Mouse (Mus musculus): Measurements from ENCODE around the gene Stk32c. TPM values are rescaled to one million over a fixed set of nuclear protein-coding genes. Genes with fewer than 3 reads are reported as not detected.

Stk32c gene
- polyA plus RNA-seq, 1 experiment from 2014 or later = 0.11 TPM

DNA sequence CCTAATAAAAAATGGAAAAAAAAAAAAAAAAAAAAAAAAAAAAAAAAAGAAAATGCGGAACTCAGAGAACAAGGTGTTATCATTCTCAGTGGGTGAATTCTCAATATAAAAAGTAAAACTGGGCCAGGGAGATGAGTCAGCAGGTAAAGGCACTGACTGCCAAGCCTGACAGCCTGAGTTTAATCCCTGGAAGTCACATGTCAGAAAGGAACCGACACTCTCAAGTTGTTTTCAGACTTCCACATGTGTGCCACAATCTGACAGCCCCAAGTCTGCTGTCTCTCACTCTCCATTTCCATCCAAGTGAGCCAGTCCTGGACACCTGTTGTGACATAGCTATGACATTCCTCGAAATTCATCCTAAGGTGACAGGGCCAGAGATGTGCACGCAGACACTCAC is 28.7 kb downstream of the Stk32c start:
- Histone ChIP-seq H3K9ac (ENCODE audit: low read length) (no peak overlapping the region), H3K4me2 (replicated peaks; ENCODE audit: low read depth) (no peak overlapping the region), H3K4me3 (ENCODE audit: low read depth, low read length) (no peak overlapping the region), H3K4me1 (replicated peaks; ENCODE audit: control insufficient read depth, insufficient read depth) (no peaks in the 10 kb centered on the region), H3K27ac (replicated peaks) (no peak overlapping the region), H3K36me3 (ENCODE audit: control insufficient read depth, insufficient read depth, low read length) (no peaks in the 10 kb centered on the region), H3K27me3 (ENCODE audit: control insufficient read depth, insufficient read depth, low read length) (no peaks in the 10 kb centered on the region), H3K9me3 (ENCODE audit: control insufficient read depth, low read length) (no peaks in the 10 kb centered on the region)
- TF ChIP-seq CTCF (IDR thresholded peaks at IDR 0.05; ENCODE audit: low read depth) (no peak), EP300 (optimal IDR thresholded peaks at IDR 0.05) (no peak)
- no peak for ATAC-seq (ENCODE audit: low FRiP score, low TSS enrichment)
- WGBS = 69% methylated on average over 4 of the region's 4 CpGs
- DNase-seq (ENCODE audit: low spot score) = no peak

DNA sequence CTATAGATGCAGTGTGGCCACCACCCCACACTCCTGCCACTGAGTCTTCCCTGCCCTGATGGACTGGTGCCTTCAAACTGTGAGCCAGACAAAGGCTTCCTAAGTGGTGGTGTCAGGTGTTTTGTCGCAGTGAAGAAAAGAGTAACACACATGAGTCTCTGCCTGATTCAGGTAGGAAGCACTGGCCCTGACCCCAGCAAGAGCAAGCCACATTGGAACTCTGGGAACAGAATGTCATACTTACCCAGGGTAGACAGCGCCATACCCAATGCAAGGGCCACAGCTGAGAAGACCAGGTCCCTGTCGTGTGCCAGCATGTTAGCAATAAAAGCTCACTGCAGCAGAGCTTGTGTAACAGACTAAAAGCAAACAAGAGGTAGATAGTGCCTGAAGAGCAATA is 33.0 kb downstream of the Stk32c start:
- no peak for DNase-seq (ENCODE audit: low spot score)
- 91% methylated on average over 3 of the region's 3 CpGs for whole genome bisulfite sequencing
- no peaks in the 10 kb centered on the region for H3K9me3 ChIP-seq (ENCODE audit: control insufficient read depth, low read length)

DNA sequence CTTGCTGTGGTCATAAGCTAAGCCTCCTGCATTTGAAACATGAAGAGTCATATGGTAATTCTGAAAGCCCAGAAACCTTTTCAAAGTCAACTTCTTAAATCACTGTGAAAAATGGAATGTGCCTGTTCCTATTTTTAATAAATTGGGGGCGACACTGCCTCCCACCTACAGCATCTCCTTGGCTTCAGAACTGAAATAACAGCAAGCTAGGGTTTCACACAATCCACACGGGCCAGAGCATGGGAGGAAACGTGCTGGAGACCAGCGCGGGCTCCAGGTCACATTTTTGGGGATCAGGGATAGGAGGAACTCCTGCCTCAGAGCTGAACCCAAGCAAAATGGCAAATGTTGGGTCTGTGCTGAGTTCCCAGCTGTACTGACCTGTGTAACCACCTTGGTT is 33.8 kb downstream of the Stk32c start:
- WGBS = 78% methylated on average over 5 of the region's 5 CpGs
- Histone ChIP-seq H3K9me3 (ENCODE audit: control insufficient read depth, low read length) (no peaks in the 10 kb centered on the region), H3K4me3 (ENCODE audit: low read depth, low read length) (no peak overlapping the region), H3K9ac (ENCODE audit: low read length) (no peak overlapping the region), H3K27me3 (ENCODE audit: control insufficient read depth, insufficient read depth, low read length) (no peaks in the 10 kb centered on the region), H3K36me3 (ENCODE audit: control insufficient read depth, insufficient read depth, low read length) (no peaks in the 10 kb centered on the region), H3K4me2 (replicated peaks; ENCODE audit: low read depth) (no peak overlapping the region), H3K4me1 (replicated peaks; ENCODE audit: control insufficient read depth, insufficient read depth) (no peaks in the 10 kb centered on the region), H3K27ac (replicated peaks) (no peak overlapping the region)
- no peak for ATAC-seq (ENCODE audit: low FRiP score, low TSS enrichment)
- TF ChIP-seq CTCF (IDR thresholded peaks at IDR 0.05; ENCODE audit: low read depth) (no peak), EP300 (optimal IDR thresholded peaks at IDR 0.05) (no peak)
- DNase-seq (ENCODE audit: low spot score) = no peak

More for the DNA sequence above, 33.0 kb downstream of the Stk32c start:
- ATAC-seq (ENCODE audit: low FRiP score, low TSS enrichment) = no peak
- no peak for TF ChIP-seq EP300 (optimal IDR thresholded peaks at IDR 0.05)
- TF ChIP-seq CTCF (IDR thresholded peaks at IDR 0.05; ENCODE audit: low read depth) = no peak
- Histone ChIP-seq H3K27me3 (ENCODE audit: control insufficient read depth, insufficient read depth, low read length) (no peaks in the 10 kb centered on the region), H3K4me3 (ENCODE audit: low read depth, low read length) (no peak overlapping the region), H3K27ac (replicated peaks) (no peak overlapping the region), H3K4me1 (replicated peaks; ENCODE audit: control insufficient read depth, insufficient read depth) (no peaks in the 10 kb centered on the region), H3K36me3 (ENCODE audit: control insufficient read depth, insufficient read depth, low read length) (no peaks in the 10 kb centered on the region), H3K9ac (ENCODE audit: low read length) (no peak overlapping the region), H3K4me2 (replicated peaks; ENCODE audit: low read depth) (no peak overlapping the region)

DNA sequence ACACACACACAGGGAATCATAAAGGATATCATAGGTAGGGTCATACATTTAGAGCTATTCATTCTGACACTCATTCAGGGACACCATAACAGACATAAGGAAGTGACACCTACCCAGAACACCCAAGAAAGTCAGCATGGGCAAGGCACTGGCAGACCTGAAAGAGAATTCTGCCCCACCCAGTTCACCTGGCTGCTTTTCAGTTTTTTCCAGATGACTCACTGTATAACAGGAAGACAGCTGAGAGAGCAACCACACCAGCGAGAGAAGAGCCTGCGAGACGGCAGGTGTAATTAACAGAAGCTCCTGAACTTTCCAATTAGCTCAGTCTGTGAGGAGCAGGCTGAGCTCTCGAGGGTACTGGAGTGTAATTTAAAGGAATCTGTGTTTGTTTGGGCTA is 44.0 kb downstream of the Stk32c start:
- no peak overlapping the region for H3K4me3 ChIP-seq (ENCODE audit: low read depth, low read length)
- H3K4me1 ChIP-seq (replicated peaks; ENCODE audit: control insufficient read depth, insufficient read depth) = no peaks in the 10 kb centered on the region
- no peak overlapping the region for H3K27ac ChIP-seq (replicated peaks)
- no peaks in the 10 kb centered on the region for H3K36me3 ChIP-seq (ENCODE audit: control insufficient read depth, insufficient read depth, low read length)
- H3K4me2 ChIP-seq (replicated peaks; ENCODE audit: low read depth) = no peak overlapping the region
- WGBS = 40% methylated on average over 4 of the region's 4 CpGs
- DNase-seq (ENCODE audit: low spot score) = peak; percentile 21
- H3K27me3 ChIP-seq (ENCODE audit: control insufficient read depth, insufficient read depth, low read length) = no peaks in the 10 kb centered on the region
- TF ChIP-seq CTCF (IDR thresholded peaks at IDR 0.05; ENCODE audit: low read depth) (no peak), EP300 (optimal IDR thresholded peaks at IDR 0.05) (no peak)
- peak; percentile 71; the same call in 1 of the 2 replicates for ATAC-seq (ENCODE audit: low FRiP score, low TSS enrichment)
- no peaks in the 10 kb centered on the region for H3K9me3 ChIP-seq (ENCODE audit: control insufficient read depth, low read length)
- H3K9ac ChIP-seq (ENCODE audit: low read length) = no peak overlapping the region

DNA sequence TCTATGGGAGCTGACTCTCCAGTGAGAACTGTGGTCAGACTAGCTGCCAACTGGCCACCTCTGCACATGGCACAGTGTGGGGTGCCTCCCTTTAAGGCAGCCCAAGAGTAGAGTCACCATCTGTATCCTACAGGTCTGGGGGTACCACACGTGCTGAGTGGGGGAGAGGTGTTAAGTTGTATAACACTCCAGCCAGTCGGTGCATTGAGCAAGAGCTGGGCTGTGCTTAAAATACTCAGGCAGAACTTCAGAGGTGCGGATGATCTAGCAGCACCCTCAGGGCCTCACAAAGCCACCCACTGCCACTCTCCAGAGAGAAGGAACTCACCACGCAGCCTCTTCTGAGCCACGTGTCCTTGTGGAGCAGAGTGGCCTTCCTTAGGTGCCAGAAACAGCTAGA is 48.7 kb downstream of the Stk32c start:
- no peak overlapping the region for H3K27ac ChIP-seq (replicated peaks)
- ATAC-seq (ENCODE audit: low FRiP score, low TSS enrichment) (no peak), DNase-seq (ENCODE audit: low spot score) (no peak)
- H3K9me3 ChIP-seq (ENCODE audit: control insufficient read depth, low read length) = no peaks in the 10 kb centered on the region
- no peaks in the 10 kb centered on the region for H3K4me1 ChIP-seq (replicated peaks; ENCODE audit: control insufficient read depth, insufficient read depth)
- H3K9ac ChIP-seq (ENCODE audit: low read length) = no peak overlapping the region
- no peak for TF ChIP-seq CTCF (IDR thresholded peaks at IDR 0.05; ENCODE audit: low read depth)
- TF ChIP-seq EP300 (optimal IDR thresholded peaks at IDR 0.05) = no peak
- H3K4me3 ChIP-seq (ENCODE audit: low read depth, low read length) = no peak overlapping the region
- no peak overlapping the region for H3K4me2 ChIP-seq (replicated peaks; ENCODE audit: low read depth)
- WGBS = 64% methylated on average over 5 of the region's 5 CpGs
- no peaks in the 10 kb centered on the region for H3K36me3 ChIP-seq (ENCODE audit: control insufficient read depth, insufficient read depth, low read length)
- H3K27me3 ChIP-seq (ENCODE audit: control insufficient read depth, insufficient read depth, low read length) = no peaks in the 10 kb centered on the region

DNA sequence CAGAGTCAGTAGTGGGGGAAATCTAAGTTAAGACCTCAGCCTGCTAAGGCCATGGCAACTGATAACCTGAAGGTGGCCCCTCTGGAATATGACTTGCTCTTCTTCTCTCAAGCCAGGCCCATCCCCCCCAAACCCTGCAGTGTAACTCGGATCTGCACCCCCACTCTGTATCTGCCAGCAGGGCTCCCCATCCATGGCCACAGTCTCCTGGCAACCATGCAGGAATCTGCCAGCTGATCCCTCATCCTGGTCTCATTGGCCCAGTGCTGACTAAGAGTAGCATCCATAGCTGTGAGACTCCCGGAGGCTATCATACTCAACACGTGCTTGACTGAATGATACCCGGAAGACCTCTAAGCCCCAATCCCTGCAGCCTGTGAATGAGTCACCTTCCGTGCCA is 54.2 kb downstream of the Stk32c start:
- H3K27me3 ChIP-seq (ENCODE audit: control insufficient read depth, insufficient read depth, low read length) = no peaks in the 10 kb centered on the region
- no peak overlapping the region for H3K9ac ChIP-seq (ENCODE audit: low read length)
- H3K27ac ChIP-seq (replicated peaks) = no peak overlapping the region
- no peaks in the 10 kb centered on the region for H3K36me3 ChIP-seq (ENCODE audit: control insufficient read depth, insufficient read depth, low read length)
- H3K9me3 ChIP-seq (ENCODE audit: control insufficient read depth, low read length) = no peaks in the 10 kb centered on the region
- 74% methylated on average over 5 of the region's 5 CpGs for WGBS
- DNase-seq (ENCODE audit: low spot score) (no peak), ATAC-seq (ENCODE audit: low FRiP score, low TSS enrichment) (no peak)
- H3K4me1 ChIP-seq (replicated peaks; ENCODE audit: control insufficient read depth, insufficient read depth) = no peaks in the 10 kb centered on the region
- H3K4me3 ChIP-seq (ENCODE audit: low read depth, low read length) = no peak overlapping the region
- no peak for TF ChIP-seq CTCF (IDR thresholded peaks at IDR 0.05; ENCODE audit: low read depth)
- no peak for TF ChIP-seq EP300 (optimal IDR thresholded peaks at IDR 0.05)
- H3K4me2 ChIP-seq (replicated peaks; ENCODE audit: low read depth) = no peak overlapping the region
